Mouse (Mus musculus) frontal cortex, postnatal 36 days (tissue): ENCODE measurements around the gene Scd4.
A peak's percentile ranks its signal among the peaks of the same experiment; 100 is the strongest.

Experiments
- DNase-seq, 2 experiments: peaks; one replicate each; pipeline ENCODE4 v3.0.0; 2022; ENCODE audit warnings: low spot score in 2 of 2

Scd4 gene

DNA sequence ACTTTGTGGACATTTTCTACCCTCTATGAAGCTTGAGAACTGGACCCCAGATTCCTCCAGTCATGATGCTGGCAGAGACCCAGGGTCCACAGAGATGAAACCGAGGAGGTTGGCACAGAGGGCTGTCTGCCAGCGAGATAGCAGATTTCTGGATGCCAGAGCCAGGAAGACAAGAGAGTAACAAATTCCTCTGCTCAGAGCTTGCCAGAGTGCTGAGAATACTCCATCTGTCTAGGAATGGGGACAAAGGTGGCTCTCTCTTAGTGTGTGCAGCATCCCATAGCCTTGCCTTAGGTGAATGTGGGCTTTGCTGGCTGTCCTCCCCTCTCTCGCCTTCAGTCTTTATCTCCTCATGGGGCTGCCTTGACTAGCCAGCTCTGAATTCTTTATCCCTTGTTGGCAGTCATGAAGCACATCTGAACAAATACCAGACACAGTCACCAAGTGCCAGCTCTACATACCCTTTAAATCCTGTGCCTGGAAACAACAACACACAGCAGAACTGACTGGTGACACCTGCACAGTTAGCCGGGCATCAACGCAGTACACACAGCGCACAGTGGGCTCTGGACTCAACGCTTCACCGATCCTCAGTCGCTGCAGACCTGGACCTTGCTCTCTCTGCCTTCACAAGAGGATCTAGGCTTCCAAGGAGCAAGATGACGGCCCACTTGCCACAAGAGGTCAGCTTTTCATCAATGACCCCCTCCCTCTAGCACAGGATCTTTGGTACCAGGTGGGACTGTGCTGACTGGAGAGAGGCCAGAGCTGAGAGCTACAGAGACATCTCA, at the start of gene Scd4:
TSS of gene Scd4 (plus strand) at position 260 of the 791 bp plus-strand sequence.
- peak; percentile 61 to 68 for DNase-seq

DNA sequence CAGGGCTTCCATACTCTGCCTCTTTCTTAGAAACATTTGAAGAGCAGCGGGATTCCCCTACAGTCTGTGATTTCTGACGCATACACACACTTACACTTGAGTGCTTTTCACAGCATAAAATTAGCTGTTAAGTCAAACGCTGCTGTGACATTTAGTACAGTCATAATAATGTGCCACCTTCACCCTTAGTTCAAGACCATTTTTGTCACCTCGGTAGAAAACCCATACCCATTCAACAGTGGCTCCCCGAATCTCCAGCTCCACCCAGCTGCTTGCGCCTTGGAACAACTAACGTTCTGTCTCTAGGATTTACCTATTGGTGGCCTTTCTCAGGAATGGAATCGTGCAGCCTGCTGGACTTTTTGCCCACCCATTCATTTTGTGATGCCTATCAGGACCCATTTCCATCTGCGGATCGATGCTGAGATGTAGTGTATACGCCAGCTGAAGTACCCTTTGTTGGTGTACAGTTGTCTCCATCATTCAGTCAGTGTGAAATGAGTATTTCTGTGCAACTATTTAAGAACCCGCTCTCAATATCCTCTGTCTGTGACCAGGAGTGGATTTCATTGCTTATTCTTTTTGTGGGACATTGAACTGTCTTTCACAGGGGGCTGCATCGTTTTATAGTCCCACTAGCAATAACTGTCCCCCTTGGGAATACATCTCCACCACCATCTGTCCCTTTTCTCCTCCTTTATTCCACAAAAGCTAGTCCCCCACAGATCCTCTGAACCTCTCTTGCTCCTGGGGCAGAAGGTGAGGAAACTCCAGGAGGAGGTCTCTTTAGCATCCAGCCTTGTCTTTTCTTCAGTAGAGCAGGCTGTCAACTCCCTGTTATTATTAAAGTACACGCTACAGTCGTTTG, 49.5 kb upstream of the Scd4 start:
- no peak for DNase-seq

DNA sequence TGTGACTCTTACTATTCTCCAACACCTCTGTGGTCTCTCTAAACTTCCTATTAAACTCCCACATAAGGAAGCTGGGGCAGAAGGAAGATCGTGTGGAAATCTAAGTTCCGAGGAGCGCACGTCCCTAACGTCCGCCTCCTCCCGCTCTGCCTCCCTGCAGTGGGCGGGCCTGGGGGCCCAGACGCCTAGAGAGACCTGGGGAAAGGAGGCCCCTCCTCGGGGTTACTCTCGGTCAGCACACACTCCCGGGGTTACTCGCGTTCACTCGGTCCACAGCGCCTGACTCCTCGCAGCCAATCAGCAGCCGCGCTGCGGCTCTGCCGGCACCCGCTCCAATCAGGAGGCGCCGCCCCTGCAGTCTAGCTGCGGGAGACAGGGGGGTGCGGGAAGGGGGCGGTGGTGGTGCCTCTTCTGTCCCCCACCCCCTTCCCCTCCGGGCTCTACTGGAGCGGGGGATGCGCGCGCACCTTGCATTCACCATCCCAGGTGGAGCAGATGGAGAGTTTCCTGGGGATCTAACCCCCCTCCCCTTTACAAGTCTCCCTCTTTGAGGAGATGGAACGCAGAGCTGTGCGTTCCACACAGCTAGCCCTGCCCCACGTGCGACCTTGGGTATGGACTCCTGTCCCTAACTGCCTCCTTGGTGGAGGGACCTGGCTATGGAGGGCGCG, 48.7 kb upstream of the Scd4 start:
- peak; percentile 91 to 93 for DNase-seq

DNA sequence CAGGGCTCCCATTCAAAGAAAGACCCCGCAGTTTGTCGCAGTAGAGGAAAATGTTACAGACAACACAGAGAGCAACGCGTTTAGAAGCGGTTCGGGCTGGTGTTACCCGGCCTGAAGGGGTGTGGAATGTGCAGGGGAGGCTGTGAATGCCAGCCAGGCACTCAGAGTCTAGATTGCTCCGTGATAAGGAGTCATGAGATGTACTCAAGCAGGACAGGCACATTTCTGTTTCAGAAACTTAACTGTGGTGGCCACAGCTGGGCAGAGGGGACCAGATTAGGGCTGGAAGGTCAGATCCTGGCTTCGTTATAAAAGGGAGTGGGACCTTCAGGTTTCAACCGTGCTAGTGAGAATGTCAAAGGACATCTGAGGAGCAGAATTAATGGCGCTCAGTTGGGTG, 48.2 kb upstream of the Scd4 start:
- no peak for DNase-seq

DNA sequence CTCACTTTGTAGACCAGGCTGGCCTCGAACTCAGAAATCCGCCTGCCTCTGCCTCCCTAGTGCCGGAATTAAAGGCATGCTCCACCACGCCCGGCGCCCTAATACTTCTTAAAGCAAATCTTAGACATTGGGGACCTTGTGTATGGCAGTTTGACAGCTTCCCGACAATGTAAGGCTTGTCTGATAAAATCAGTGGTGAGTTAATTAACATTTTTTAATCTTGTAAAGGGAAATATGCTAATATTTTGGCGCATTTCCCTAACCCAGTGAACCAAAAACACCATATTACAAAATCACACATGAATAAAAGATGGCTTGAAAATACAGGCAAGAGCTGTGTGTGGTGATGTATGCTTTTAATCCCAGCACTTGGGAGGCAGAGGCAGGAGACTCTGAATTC, 47.3 kb upstream of the Scd4 start:
- no peak for DNase-seq

DNA sequence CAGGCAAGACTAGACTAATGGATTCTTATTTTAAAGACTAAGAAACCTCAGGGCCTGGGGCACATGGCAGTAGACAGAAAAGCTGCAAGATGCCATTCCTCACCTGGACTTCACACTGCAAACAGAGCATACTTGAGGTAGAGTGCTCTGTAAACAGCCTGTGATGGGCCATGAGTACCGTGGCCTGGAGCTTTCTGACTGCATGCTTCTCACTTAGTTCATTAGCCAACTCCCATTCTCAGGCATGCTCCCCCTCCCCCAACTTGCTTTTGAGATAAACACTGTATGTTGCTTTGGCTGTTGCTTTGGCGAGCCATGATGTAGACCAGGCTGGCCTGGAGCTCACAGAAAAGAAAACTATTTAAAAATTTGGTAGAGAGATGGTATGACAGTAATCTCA, 46.8 kb upstream of the Scd4 start:
- no peak for DNase-seq

DNA sequence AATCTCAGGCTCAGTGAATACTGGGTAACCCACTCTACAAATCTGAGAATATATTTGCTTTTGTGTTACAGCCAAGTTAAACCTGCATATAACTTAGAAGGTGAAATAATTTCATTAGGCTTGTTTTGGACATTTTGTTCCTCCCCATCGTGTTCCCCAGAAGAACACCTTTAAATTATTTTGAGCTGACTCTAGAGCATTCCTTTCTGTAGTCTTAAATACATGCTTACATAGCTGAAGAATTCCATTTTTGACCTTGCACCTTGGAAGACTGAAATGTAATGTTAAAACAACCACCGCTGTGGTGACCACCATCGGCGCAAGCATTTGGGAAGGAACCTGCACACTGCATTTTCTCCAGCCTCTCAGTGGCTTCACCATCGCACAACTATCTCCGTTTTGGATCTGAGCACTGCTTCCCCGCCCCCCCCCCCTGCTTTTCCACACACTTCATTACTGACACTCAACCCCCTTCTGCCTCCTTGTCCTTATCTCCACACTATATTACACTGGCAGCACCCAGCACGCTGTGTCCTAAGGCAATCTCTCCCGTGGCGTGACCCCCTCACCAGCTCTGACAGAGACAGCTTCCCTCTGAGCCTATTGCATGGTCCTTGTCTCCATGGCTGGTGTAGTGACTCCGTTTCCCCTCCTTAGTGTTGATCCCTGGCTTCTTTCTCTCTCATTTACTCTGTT, 45.3 kb upstream of the Scd4 start:
- DNase-seq, result no peak

DNA sequence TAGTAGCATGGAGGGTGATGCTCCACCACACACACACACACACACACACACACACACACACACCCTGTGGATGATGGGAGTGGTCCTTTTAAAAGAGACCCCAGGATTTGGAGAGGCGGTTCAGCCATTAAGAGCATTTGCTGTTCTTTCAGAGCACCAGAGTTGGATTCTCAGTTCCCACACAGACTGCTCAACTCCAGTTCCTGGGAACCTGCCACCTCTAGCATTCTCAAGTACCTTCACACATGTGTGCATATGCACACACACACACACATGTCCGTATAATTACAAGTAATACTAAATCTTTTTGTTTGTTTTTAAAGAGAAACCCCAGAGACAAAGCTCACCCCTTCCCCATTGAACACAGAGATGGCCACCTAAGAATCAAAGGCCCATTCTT, 40.8 kb upstream of the Scd4 start:
- no peak for DNase-seq

DNA sequence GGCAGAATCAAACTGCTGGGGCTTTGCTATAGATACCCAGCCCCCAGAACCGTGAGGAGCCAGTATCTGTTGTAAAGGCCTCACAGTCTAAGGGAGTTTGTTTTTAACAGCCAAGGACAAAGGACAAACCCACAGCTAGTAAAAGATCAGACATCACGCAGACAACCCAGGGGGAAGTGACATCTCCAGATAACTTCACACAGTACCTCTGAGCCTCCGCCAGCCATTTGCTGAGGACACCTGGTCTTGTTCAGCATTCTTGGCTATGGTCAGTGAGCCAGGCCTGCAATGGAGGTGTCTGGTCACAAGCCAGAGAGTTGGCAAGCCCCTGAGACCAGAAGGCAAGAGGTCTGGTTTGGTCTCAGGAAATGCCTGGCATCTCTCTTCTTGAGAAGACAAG, 40.4 kb upstream of the Scd4 start:
- no peak for DNase-seq

DNA sequence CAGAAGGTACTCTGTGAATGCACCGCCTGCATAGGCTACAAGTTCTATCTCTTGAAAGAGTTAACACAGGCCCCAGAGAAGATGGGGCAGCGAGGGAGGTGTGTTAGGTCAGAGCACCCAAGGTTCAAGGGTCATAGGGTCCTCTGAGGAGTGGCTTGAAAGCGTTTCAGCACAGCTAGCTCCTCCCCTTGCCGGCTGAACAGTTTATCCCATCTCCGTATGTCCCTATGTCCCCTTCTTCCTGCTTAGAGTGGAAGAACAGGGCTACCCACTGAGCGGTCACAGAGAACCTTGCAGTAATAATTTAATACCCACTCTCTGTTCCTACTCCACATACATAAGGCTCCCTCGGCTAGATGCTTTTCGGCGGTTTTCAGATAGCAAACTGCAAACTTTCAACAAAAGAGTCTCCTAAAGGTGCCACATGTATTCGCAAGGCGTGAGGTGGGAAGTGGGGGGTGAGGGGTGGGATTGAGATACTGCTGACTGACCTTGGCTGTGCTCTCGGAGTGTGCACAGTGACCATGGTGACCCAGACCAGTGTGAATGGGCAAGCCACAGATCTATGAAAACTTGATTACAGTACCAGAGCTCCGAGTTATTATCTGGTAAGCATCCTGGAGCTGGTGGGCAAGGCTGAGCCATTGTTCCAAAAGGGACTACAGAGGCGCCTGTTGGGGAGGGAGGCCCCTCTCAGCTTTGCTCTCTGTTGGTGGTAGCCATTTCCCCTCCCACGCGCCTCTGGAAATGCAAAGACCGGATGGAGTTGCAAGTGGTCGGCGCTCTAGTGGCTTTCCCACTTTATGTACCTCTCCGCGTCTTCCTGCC, 39.7 kb upstream of the Scd4 start, which contains the start of gene Scd2:
TSS of gene Scd2 (plus strand) at position 734 of the 828 bp plus-strand sequence.
- DNase-seq, result peak in 1 of 2 experiments; percentile 19

DNA sequence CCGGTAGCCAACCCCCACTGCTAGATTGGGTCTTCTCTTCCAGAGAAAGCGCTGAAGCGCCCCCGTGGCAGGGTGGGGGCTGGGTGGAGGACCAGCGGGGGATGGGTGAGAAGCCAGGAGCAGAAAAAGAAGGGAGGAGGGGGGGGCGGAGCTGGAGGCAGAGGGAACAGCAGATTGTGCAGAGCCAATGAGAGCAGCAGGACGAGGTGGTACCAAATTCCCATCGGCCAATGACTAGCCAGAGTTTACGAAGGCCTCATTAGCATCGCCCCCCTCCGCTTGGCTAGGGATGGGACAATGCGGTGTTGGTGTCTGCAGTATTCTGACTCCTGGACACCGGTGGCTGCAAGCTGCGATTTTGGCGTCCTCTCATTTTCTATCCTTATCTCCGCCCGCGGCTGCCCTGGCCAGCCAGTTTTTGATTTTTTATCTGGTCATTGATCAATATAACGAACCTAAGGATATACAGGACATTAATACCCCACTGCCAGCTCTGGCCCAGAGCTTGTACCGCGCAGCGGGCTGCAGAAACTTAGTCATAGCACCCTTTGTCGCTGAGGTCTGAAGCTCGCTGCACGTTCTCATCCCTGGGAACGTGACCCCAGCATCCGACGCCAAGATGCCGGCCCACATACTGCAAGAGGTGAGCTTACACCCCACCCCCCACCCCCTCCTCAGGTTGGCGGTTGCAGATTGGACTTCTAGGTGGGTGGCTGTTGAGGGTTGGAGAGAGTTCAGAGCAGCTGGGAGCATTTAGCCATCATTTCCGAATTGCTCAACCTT, 38.9 kb upstream of the Scd4 start:
- DNase-seq, result peak; percentile 94 to 96

DNA sequence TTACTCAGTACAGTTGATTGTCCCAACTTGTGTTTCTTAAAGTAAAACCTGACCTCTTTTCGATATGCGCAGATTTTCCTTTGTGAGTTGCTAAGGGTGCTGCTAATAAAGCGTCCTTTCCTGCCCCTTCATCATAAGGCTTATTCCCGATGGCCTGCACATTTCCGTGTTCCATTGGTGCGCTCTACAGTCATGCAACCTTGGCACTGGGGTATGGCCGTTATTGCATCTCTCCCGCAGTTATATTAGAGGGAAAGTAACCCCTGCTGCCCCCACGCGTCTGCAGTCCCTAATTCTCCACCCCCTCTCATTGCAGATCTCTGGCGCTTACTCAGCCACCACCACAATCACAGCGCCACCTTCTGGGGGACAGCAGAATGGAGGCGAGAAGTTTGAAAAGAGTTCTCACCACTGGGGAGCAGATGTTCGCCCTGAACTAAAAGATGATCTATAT, 38.3 kb upstream of the Scd4 start:
- DNase-seq, result peak; percentile 88 to 90

DNA sequence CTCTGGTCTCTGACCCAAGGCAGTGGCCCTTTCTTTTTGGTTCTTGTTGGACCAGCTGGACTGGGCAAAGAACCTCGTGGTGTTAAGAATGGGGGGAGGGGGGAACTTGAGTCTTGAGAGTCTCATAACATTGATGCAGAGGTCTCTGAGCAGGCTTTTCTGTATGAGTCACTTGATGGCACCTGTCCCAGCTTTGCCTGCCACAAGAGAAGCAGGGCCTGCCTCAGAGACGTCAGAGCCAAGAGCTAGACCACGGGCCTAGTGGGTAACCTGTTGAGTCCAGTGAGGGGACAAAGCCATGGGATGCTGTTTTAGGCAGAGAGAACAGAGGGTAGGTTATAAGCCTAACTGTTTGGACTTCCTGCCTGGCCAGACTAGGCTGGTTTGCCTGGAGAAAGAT, 37.6 kb upstream of the Scd4 start:
- peak in 1 of 2 experiments; percentile 37 for DNase-seq

DNA sequence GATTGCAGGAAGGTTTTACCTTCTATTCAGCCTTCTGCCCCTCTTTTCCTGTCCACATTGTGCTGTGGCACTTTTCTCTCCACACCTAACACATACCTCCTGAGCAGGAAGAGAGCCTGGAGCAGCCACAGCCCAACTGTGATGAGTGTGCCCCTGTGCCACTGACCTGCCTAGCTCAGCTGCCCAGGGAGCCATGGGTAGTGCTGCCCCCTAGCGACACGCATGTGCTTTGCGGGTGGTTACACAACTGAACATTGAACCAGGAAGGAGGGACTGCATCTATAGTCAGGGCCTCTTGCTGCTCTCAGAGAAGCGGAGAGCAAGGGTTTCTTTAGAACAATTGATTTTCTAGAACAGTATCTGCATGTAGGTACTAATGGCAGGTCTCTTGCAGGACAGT, 37.2 kb upstream of the Scd4 start:
- peak; percentile 85 to 91 for DNase-seq

DNA sequence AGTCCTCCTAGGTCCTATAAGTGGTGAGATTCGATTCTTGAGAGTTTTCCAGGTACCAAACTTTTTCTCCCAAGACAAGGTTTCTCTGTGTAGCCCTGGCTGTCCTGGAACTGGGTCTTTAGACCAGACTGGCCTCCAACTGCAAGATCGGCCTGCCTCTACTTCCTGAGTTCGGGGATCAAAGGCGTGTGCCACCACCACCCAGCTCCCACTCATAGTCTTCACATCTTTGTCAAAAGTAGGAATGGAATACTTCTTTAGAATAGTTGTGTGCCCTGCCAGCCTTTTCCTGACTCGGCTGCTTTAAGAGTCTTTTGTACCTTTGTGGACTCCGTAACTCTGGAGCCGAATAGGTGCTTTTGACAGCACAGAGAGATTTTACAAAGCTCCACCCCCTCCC, 36.7 kb upstream of the Scd4 start:
- no peak for DNase-seq

DNA sequence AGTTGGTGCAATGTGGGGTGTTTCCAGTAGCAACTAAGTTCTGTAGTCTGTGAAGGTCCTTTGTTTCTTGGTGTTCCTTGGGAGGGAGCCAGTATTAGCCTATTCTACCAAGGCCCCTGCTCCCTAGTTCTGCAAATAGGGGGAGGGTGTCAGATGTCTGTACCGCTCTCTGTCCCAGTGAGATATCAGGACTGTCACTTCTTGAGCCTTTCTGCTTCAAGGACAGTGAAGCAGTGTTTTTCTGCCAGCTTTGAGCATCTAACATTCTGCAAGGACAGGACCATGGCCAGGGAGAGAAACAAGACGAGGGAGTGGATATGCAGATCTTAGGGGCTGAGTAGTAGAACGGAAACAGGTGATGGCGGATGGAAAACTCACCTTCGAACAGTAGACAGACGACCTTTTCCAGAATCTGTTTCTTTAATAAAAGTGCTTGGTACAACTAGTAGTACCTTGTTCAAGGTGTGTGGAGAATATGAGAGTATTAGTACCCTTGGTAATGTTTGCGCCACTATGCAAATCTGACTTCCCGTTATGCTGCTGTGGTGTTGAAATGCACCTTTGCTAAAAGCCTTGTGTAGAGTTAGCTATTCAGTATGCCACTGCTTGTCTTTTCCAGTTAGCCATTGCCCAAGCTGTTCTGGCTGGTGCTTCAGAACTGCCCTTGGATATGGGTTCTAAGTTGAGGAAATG, 35.7 kb upstream of the Scd4 start:
- DNase-seq, result peak in 1 of 2 experiments; percentile 28

DNA sequence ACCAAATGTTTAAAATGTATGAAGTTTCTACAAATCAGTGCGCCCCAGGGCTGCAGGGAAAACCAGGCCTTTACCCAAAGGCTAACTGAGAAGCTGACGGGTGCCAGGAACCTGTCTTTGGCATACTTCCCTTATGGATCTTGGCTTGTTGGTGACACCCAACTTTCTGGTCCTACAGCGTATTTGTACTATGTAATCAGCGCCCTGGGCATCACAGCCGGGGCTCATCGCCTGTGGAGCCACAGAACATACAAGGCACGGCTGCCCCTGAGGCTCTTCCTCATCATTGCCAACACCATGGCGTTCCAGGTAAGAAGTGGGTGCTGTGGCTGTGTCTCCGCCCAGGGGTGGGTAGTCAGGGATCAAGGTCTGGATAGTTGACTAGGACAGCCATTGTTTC, 35.0 kb upstream of the Scd4 start:
- peak in 1 of 2 experiments; percentile 20 for DNase-seq

DNA sequence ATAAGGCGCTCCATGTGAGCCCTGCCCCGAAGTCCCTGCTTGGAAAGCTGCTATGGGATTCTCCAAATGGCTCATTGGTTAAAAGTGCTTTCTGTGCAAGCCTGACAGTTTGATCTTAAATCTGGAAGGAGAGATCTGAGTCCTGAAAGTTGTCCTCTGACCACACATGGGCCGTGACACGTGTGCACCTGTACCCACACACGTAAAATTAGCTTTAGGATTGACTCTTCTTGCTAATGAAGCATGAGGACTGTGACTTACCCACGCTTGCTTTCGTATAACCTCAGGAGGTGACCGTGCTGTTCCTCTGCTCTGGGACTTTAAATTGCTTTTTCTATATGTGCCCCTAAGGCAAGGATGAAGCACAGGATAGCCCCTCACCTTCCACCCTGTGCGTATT, 33.8 kb upstream of the Scd4 start:
- DNase-seq, result peak in 1 of 2 experiments; percentile 12

DNA sequence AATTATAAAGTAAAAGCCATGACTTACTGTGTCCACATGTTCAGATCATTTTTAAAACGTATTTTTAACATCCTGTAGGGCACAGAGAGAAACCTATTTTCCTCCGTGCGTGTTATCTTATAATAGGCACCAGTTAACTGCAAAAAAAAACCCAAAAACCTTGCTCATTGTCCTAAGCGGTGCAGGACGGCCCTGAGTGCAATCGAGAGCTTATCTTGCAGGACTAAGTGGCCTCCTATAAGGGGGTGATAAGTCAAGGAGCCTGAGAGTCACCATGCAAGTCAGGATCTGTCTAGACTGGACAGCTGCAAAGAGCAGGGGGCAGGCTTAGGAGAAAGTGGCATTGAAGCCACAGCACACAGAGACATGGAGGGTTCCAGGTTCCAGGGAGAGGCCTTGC, 33.0 kb upstream of the Scd4 start:
- DNase-seq, result no peak
